Mouse (Mus musculus): Measurements from ENCODE around the gene Slc25a44.

DNA sequence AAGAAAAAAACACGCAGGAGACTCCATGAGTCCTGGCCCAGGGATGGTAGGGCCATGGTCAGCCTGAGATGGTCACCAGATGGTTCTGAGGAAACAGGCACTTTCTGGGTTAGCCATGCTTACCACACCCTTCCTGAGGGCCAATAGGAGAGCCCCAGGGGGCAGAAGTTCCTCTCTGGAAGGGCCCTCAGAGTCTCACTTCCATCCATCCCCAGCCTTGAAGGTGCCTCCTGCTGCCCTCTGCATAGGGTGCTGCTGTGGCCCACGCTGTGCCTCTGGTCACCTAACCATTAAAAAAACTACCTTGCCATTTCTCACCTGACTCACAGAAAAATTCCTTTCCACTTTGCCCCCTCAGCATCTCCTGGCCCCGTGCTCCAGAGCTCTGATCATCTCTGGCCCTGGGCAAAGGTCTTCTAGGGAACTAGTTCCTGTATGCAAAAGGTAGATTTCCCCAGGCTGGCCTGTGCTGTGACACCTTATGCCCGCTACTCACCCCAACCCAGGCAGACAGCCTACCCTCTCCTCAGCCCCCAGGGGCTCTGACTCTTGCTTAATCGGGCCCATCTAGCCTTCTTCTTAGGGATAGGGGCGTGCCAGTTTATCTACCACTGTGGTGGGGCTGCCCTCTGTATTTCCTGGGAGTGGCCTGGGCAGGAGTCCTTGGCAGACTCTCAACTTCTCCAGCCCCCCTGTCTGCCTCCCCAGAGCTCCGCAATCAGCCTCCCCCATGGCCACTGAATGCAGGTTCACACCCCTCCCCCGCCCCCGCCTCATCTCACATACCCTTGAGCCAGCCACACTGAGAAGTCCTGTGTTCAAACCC, 30.0 kb upstream of the Slc25a44 start:
- TF ChIP-seq CTCF (IDR thresholded peaks at IDR 0.05; ENCODE audit: low read depth, low read length) (no peak), GATA1 (IDR thresholded peaks at IDR 0.05; ENCODE audit: borderline replicate concordance, low read length) (no peak)
